Mouse (Mus musculus) C2C12 (cell line): Measurements from ENCODE around the gene Inhba.

ENCODE experiments used
- CTCF ChIP-seq: IDR thresholded peaks from one replicate; pipeline ENCODE4 v1.5.1; 2011; ENCODE audit not compliant: control insufficient read depth, insufficient read depth, insufficient read length
- MAX ChIP-seq: IDR thresholded peaks from one replicate; pipeline ENCODE4 v1.6.1; 2011; ENCODE audit warnings: mild to moderate bottlenecking, control low read depth
- MYOD1 ChIP-seq: IDR thresholded peaks from one replicate; pipeline ENCODE4 v1.6.1; 2011; ENCODE audit warnings: low read depth; ENCODE audit not compliant: control insufficient read depth, insufficient read length
- MYOG ChIP-seq: IDR thresholded peaks from one replicate; pipeline ENCODE4 v1.6.1; 2011; ENCODE audit not compliant: control insufficient read depth, insufficient read length; ENCODE audit errors: extremely low read depth
- USF1 ChIP-seq: IDR thresholded peaks from one replicate; pipeline ENCODE4 v1.6.1; 2011; ENCODE audit warnings: low read depth, mild to moderate bottlenecking, control low read depth, moderate library complexity

DNA sequence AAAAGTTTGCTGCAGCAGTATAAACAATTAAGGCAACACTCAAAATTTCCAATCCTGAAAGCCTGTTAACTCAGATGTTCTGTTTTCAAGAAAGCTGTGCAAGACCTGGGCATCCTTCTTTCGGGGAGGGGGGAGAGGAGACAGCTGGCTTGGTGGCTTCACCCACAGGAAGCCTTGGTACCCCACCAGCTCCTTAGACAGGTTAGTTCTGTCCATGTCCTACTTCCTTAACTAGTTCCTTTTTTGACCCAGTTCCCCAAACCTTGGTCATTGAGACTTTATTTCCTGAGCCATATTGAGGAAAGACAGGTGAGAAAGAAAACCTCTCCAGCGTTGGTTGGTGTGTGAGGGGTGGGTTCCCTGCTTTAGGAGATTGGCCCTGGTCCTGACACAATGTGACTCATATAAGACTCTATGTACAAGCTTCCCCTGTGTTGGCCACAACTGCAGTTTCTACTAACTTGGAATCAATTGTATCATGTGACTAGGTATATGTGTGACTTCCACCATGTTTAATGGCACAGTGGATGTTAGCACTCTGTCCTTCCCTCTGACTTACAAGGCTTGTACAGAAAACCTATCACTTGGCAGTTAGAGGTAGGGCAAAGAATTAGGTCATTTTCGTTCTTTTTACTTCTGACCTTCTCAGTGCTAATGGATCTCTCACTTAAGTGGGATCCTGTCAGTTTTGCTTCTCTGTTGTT lies 7.3 kb downstream of the Inhba start:
- TF ChIP-seq CTCF, result no peak
- TF ChIP-seq MYOD1, result no peak
- TF ChIP-seq USF1, result peak; percentile 73
- TF ChIP-seq MYOG, result no peak
- no peak for TF ChIP-seq MAX
